Mouse (Mus musculus) midbrain, postnatal 0 days (tissue): ENCODE data around the gene Atp6v0c. TPM values are rescaled to one million over a fixed set of nuclear protein-coding genes. Genes with fewer than 3 reads are reported as not detected.
A peak's percentile ranks its signal among the peaks of the same experiment; 100 is the strongest.

ENCODE experiments used
- ATAC-seq: fragments of 200-750 bp; cut with Nextera tagmentation; 2 replicates; pipeline ENCODE4 v1.8.0; 2017; ENCODE audit warnings: moderate number of reproducible peaks, mild to moderate bottlenecking, moderate TSS enrichment, moderate library complexity; ENCODE audit not compliant: low FRiP score
- DNase-seq: peaks from one replicate; pipeline ENCODE4 v3.0.0-alpha.2; 2015; ENCODE audit warnings: low spot score
- H3K27ac ChIP-seq: fragments of 300-500 bp; sonication (generic); 2 replicates; pipeline ENCODE4 v1.5.1; 2014; ENCODE audit warnings: low read depth, mild to moderate bottlenecking, low read length, mixed read lengths
- H3K27me3 ChIP-seq: fragments of 300-500 bp; sonication (generic); 2 replicates; pipeline ENCODE4 v1.6.1; 2014; ENCODE audit warnings: low read length, control low read depth, mixed read lengths; ENCODE audit not compliant: insufficient read depth
- H3K36me3 ChIP-seq: fragments of 300-500 bp; sonication (generic); 2 replicates; pipeline ENCODE4 v1.6.1; 2014; ENCODE audit warnings: low read length, control low read depth, mixed read lengths; ENCODE audit not compliant: insufficient read depth
- H3K4me1 ChIP-seq: fragments of 300-500 bp; sonication (generic); 2 replicates; pipeline ENCODE4 v1.6.1; 2014; ENCODE audit warnings: mild to moderate bottlenecking, control low read depth, antibody characterized with exemption, low read length, mixed read lengths; ENCODE audit not compliant: insufficient read depth
- H3K4me2 ChIP-seq: fragments of 300-500 bp; sonication (generic); 2 replicates; pipeline ENCODE4 v1.6.1; 2014; ENCODE audit warnings: low read depth, mild to moderate bottlenecking, low read length, mixed read lengths; ENCODE audit not compliant: poor library complexity, severe bottlenecking
- H3K4me3 ChIP-seq: fragments of 300-500 bp; sonication (generic); 2 replicates; pipeline ENCODE4 v1.5.1; 2014; ENCODE audit warnings: low read depth, mild to moderate bottlenecking, low read length, moderate library complexity
- H3K9ac ChIP-seq: fragments of 300-500 bp; sonication (generic); replicated peaks from 2 replicates; pipeline ENCODE4 v1.6.1; 2014; ENCODE audit warnings: mild to moderate bottlenecking, low read length, moderate library complexity, mixed read lengths; ENCODE audit not compliant: poor library complexity, severe bottlenecking
- H3K9me3 ChIP-seq: fragments of 300-500 bp; sonication (generic); 2 replicates; pipeline ENCODE4 v1.6.1; 2016; ENCODE audit warnings: low read length, control low read depth
- CTCF ChIP-seq: IDR thresholded peaks from 2 replicates; pipeline ENCODE4 v1.5.1; 2016; ENCODE audit warnings: antibody characterized with exemption, mild to moderate bottlenecking
- WGBS: fragments of 180-500 bp; shearing (Covaris S2); extraction: QIAGEN DNeasy Blood & Tissue Kit; methylation state at CpG from one replicate; pipeline ENCODE4 v1.1.7; 2014; 5-methylcytosine and 5-hydroxymethylcytosine counted together
- polyA plus RNA-seq: library from polyadenylated mRNA; unstranded; fragments of >200 nt; fragmentation: Nextera tagmentation; extraction: Ambion mirVana; gene quantifications from 2 replicates; pipeline ENCODE4 v1.2.1, GENCODE M21; 2015
- total RNA-seq: library from RNA; depleted of rRNA; stranded (reverse); fragments of >200 nt; gene quantifications from 2 replicates; pipeline ENCODE4 v1.2.3, GENCODE M21; 2014; rRNA removed

The Atp6v0c gene
- total RNA-seq (730 and 771 TPM in 2 replicates), polyA plus RNA-seq (2,426 and 2,595 TPM in 2 replicates)

DNA sequence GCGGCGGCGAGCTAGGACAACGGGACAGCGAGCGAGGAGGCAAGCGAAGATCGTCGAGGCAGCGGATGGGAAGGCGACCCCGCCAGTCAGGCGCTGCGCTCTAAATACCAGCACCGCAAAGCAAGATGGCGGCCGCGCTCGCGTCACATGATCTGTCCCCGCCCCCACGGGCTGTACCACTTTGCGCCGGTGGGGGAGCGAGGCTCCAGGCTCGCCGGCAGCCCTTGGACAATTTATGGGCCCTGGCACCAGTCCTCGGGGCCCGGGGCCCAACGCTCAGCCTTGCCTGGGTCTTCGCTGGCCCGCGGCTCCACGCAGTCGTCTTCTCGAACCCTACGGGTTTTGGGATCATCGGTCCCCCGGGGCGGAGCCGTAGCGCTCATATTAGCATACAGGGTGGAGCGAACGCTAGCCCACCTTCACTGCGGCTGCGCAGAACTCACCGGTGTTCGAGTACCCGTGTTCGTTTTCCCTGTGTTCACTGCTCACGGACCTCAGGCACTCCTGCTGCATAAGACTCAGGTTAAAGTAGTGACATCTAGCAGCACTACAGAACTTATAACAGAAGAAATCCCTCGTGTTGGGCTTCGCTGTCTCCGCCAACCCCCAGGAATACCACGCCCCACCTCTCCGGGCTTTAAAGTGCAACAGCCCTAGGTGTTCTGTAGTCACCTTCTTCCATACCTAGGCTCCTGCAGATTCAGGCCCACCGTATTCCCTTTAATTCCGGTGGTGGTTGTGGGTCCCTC, at the start of gene Atp6v0c:
Gene Atp6v0c, minus strand, starts transcription at position 386 of the 749 bp plus-strand sequence.
- Histone ChIP-seq H3K27me3 (no peaks in the 10 kb centered on the region), H3K4me2 (peak within 1 kb of the TSS; percentile 63), H3K4me1 (peaks cover 8% of the 10 kb centered on the region), H3K9ac (peak within 1 kb of the TSS; percentile 93), H3K27ac (peak within 1 kb of the TSS; percentile 99), H3K9me3 (no peaks in the 10 kb centered on the region), H3K36me3 (peaks cover 10% of the 10 kb centered on the region), H3K4me3 (peak within 1 kb of the TSS; percentile 83)
- DNase-seq (peak; percentile 98), ATAC-seq (peak; percentile 88)
- WGBS: under 1% methylated on average over 58 of the region's 58 CpGs
- TF ChIP-seq CTCF: peak; percentile 39

DNA sequence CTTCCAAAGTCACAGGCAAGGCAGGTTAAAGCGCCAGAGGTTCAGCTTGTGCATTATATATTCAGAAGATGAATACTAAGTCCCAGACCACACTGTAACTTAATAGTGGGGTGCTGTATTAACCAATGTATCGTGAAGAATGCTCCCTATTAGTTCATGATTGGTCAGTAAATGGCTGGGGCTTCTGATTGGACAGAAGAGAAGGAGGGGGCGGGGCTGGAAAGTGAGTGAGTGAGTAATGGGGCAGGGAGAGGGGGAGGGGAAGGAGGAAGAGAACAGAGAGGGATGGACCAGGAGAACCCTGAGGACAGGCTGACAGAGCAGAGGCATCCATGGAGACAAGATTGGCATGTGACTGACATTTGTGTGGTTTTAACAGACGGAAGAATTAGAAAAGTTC, 47.3 kb upstream of the Atp6v0c start:
- WGBS: 70% methylated on average over 4 of the region's 4 CpGs
- Histone ChIP-seq H3K27ac (no peak overlapping the region), H3K4me2 (no peak overlapping the region)

DNA sequence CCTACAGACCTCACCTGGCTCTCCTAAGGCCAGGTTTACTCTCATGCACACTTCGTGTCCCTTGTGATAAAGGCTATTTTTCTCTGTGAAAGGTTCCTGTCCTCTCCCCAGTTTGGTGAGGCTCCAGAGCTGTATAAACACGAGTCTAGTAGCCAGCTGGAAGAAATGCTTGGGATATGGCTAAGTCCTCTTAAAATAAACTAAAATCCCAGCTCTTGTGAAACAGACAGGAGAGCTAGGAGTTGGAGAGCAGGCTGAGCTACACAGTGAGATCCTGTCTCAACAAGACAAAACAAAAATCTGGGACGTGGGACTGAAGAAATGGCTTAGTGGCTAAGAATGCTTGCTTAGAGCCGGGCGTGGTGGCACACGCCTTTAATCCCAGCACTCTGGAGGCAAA, 43.7 kb upstream of the Atp6v0c start:
- 79% methylated on average over 6 of the region's 6 CpGs for WGBS
- H3K9ac ChIP-seq: no peak overlapping the region
- no peak overlapping the region for H3K27ac ChIP-seq
- no peaks in the 10 kb centered on the region for H3K9me3 ChIP-seq
- H3K4me1 ChIP-seq: peaks cover 22% of the 10 kb centered on the region
- peaks cover 23% of the 10 kb centered on the region for H3K36me3 ChIP-seq
- ATAC-seq: no peak
- no peak overlapping the region for H3K4me2 ChIP-seq
- no peaks in the 10 kb centered on the region for H3K27me3 ChIP-seq
- no peak overlapping the region for H3K4me3 ChIP-seq
- TF ChIP-seq CTCF: no peak
- no peak for DNase-seq

More for the DNA sequence above, 47.3 kb upstream of the Atp6v0c start:
- no peaks in the 10 kb centered on the region for H3K27me3 ChIP-seq
- no peak for TF ChIP-seq CTCF
- H3K36me3 ChIP-seq: peaks cover 23% of the 10 kb centered on the region
- no peak for ATAC-seq
- no peaks in the 10 kb centered on the region for H3K9me3 ChIP-seq
- no peak overlapping the region for H3K4me3 ChIP-seq
- H3K4me1 ChIP-seq: peaks cover 9% of the 10 kb centered on the region
- H3K9ac ChIP-seq: no peak overlapping the region
- DNase-seq: no peak

DNA sequence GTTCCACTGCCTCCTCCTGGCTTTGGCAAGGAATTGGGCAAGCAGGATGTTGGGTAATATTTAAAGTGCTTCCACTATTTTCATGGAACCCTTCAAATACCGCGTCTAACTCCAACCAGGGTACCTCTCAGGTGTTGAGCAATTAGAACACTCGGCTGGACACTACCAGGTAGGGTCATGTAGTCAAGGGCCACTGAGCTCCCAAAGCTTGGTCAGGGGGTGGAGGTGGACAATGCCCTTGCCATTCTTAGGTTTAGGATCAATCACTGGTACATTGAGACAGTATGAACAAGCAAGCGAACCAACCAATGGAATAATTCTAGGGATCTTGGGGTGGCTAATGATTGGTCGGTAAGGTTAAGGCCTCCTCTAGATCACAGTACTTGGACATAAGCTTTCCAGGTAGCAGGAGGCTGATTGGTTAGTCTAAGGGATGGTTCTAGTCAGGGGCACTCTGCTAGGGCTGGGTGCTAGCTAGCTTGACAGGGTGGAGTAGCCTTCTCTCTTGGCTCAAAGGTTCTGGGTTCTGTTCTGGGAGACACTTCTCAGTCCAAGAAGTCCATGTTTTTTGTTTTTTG, 43.0 kb upstream of the Atp6v0c start:
- Histone ChIP-seq H3K9me3 (no peaks in the 10 kb centered on the region), H3K9ac (no peak overlapping the region; the same call in 1 of the 2 replicates), H3K4me3 (peak overlapping the region; percentile 54), H3K27ac (no peak overlapping the region; the same call in 1 of the 2 replicates), H3K4me2 (peak overlapping the region; percentile 97), H3K4me1 (peaks cover 28% of the 10 kb centered on the region), H3K27me3 (no peaks in the 10 kb centered on the region), H3K36me3 (peaks cover 17% of the 10 kb centered on the region)
- DNase-seq (no peak), ATAC-seq (no peak; the same call in 1 of the 2 replicates)
- peak; percentile 76 for TF ChIP-seq CTCF
- 31% methylated on average over 5 of the region's 5 CpGs for WGBS

DNA sequence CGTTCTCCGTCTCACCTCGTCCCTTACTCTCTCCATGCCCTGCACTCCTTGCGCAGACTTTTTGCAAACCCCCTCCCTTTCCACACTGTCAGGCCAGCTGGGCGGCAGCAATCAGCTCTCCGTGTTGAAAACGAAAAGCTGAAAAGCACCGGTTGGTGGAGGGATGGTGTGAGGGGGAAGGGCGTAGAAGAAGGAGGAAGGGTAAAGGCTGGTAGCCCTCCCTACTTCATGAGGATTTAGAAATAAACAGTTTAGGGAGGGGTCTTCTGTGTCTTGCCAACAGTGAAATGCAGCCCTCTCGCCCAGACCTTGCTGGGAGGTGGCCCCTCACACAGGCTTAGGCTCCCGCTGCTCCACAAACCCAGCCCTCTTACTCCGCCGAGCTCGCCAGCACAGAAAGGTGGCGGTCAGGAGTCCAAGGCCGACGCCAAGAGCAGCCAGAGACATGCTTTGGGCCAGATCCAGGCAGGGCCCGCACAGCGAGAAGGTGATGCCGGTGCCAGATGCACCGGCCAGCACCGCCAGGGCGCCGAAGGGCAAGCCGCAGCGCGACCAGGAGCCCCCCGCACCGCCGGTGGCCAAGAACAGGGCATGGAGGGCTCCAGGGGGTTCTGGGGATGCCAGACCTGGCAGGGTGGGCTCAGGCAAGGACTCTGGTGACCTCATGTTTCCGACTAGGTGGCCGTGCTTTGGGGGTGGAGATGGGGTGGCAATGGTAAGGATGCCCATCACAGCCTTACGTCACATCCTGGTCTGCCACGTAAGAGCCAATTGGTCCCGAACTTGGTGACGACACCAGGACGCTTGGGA, 42.3 kb upstream of the Atp6v0c start:
- Histone ChIP-seq H3K4me3 (peak overlapping the region; percentile 54), H3K4me2 (peak overlapping the region; percentile 97), H3K4me1 (peaks cover 32% of the 10 kb centered on the region), H3K9me3 (no peaks in the 10 kb centered on the region), H3K36me3 (peaks cover 15% of the 10 kb centered on the region; the same call in 1 of the 2 replicates), H3K9ac (peak overlapping the region; percentile 86), H3K27ac (peak overlapping the region; percentile 86), H3K27me3 (no peaks in the 10 kb centered on the region)
- ATAC-seq: peak; percentile 84
- no peak; the same call in 1 of the 2 replicates for TF ChIP-seq CTCF
- peak; percentile 95 for DNase-seq
- WGBS: under 1% methylated on average over 37 of the region's 37 CpGs
